Mouse (Mus musculus) bone marrow macrophage, adult 2 months (primary cell): ENCODE measurements around the gene Gm26661.

Source experiments
- CTCF ChIP-seq: IDR thresholded peaks from 2 replicates; pipeline ENCODE4 v1.5.1; 2012; ENCODE audit warnings: low read depth, mild to moderate bottlenecking, low read length, moderate library complexity
- POLR2A ChIP-seq: IDR thresholded peaks from 2 replicates; pipeline ENCODE4 v1.6.1; 2012; ENCODE audit warnings: mild to moderate bottlenecking, low read depth, low read length, borderline replicate concordance

DNA sequence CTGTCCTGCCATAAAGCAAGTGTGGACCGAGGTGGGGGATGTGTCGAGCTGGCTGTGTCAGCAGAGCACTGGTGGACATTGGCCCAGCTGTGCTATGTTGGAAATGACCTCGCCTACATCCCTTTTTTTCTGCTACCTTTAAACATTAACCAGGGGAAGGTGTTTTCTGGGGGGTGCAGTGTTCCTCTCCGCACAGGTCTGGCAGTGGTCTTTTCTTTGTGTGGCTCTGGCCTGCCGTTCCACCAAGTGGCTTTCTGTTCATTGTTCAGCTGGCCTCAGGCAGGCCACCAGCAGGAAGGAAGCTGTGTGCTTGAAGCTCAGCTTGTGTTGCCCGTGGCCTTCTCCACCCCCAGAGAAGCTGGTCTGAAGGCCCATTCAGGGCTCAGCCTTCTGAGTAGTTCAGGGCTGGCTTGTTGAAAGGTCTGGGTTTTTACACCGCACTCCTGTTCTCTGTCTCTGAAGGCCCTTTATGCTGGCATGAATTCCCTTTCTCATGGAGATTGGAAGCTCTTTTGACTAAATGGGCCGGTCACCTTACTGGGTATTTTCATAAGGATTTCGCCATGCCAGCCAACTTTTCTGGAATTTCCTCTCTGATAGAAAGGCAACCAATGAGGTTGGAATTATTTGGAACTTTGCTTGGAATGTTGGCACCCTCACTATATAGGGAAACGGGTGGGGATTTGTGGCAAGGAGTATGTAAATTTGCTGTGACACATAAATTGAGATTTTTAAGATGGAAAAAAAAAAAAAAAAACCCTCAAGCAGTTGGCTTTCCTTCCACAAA, 35.0 kb downstream of the Gm26661 start:
- TF ChIP-seq CTCF = no peak
- TF ChIP-seq POLR2A = no peak
